27 mouse cellular contexts compared by ENCODE assay signal in the genomic region with DNA sequence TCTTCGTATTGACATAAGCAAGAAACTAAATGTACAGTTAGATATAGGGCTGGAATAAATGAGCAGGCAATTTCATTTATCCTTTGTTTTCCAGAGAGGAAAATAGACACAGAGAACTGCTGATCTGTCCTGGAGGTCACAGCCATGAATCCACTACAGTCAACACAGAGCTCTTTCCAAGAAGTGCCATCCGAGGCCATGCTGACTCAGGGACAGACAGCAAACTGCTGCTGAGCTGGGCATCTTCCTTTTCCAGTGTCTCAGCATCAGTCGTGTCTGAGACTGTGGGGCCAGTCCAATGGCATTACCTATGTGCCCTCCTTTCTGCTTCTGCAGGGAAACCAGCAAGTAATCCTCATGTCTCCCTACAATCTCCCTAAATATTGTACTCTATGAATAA. TPM values are rescaled to one million over a fixed set of nuclear protein-coding genes. Genes with fewer than 3 reads are reported as not detected.
A peak's percentile ranks its signal among the peaks of the same experiment; 100 is the strongest.
DNase-seq lines count a peak whose midpoint lies in the region; ATAC-seq and TF ChIP-seq lines count a peak whose summit lies in the region.
"Had no signal": no experiment of that assay in that cellular context is flagged by ENCODE, and none has a peak within 500 bp of the region (broad histone marks: within the 10 kb centered on the region; RNA-seq: fewer than 3 reads in every experiment).

No protein-coding gene starts in this region.

- H3K27ac ChIP-seq in gastrocnemius, adult 2 months = no peak overlapping the region
- H3K27ac ChIP-seq in midbrain, embryonic 11.5 days (ENCODE audit: low read depth, low read length) = no peak overlapping the region
- H3K27ac ChIP-seq: embryonic facial prominence, embryonic 12.5 days; embryonic facial prominence, embryonic 15.5 days; heart, adult 2 months; heart, embryonic 10.5 days; heart, embryonic 13.5 days; hindbrain, embryonic 12.5 days; hindbrain, embryonic 15.5 days had no signal

- intact Hi-C loops in gastrocnemius, adult 2 months (cut with DNase I) = no loop called here
- intact Hi-C loops in gastrocnemius, postnatal 14 days (cut with DNase I; ENCODE audit: low total_unique reads) = no loop called here

- peak; percentile 58 for DNase-seq in gastrocnemius, adult 2 months
- DNase-seq in gastrocnemius, postnatal 14 days = no peak
- DNase-seq in adrenal gland, adult 2 months = peak; percentile 64
- peak; percentile 48 for DNase-seq in adrenal gland, adult 8-10 months
- DNase-seq in adrenal gland, postnatal 25 days = peak; percentile 24
- no peak for DNase-seq in ovary, adult 18-20 months (ENCODE audit: low spot score)
- DNase-seq in midbrain, embryonic 11.5 days (ENCODE audit: low spot score, missing footprints) = no peak
- DNase-seq: cerebellum, adult 11 months; cerebellum, adult 2 months; cerebellum, adult 9-11 months; cerebellum, postnatal 25 days; forebrain, postnatal 0 days; heart, adult 2 months; heart, postnatal 14 days; kidney, adult 2 months had no signal

- no peaks in the 10 kb centered on the region for H3K36me3 ChIP-seq in midbrain, embryonic 11.5 days (ENCODE audit: control insufficient read depth, insufficient read depth, low read length)
- H3K36me3 ChIP-seq: embryonic facial prominence, embryonic 12.5 days; embryonic facial prominence, embryonic 15.5 days; heart, embryonic 10.5 days; heart, embryonic 13.5 days; hindbrain, embryonic 12.5 days; hindbrain, embryonic 15.5 days had no signal

- no peak for TF ChIP-seq CTCF in gastrocnemius, adult 2 months (IDR thresholded peaks at IDR 0.05)

- WGBS in midbrain, embryonic 11.5 days = 87% methylated on average over 3 of the region's 3 CpGs

- H3K9ac ChIP-seq in midbrain, embryonic 11.5 days (ENCODE audit: low read length) = no peak overlapping the region
- H3K9ac ChIP-seq: embryonic facial prominence, embryonic 12.5 days; embryonic facial prominence, embryonic 15.5 days; forebrain, postnatal 0 days; heart, embryonic 13.5 days; hindbrain, embryonic 12.5 days; hindbrain, embryonic 15.5 days had no signal

- H3K27me3 ChIP-seq in midbrain, embryonic 11.5 days (ENCODE audit: control insufficient read depth, insufficient read depth, low read length) = no peaks in the 10 kb centered on the region
- H3K27me3 ChIP-seq: embryonic facial prominence, embryonic 12.5 days; embryonic facial prominence, embryonic 15.5 days; heart, embryonic 13.5 days; hindbrain, embryonic 12.5 days; hindbrain, embryonic 15.5 days had no signal

- no peak overlapping the region for H3K4me3 ChIP-seq in gastrocnemius, adult 2 months
- no peak overlapping the region for H3K4me3 ChIP-seq in midbrain, embryonic 11.5 days (ENCODE audit: low read depth, low read length)
- H3K4me3 ChIP-seq: embryonic facial prominence, embryonic 12.5 days; embryonic facial prominence, embryonic 15.5 days; heart, adult 2 months; heart, embryonic 10.5 days; heart, embryonic 13.5 days; hindbrain, embryonic 12.5 days; hindbrain, embryonic 15.5 days had no signal

- H3K4me2 ChIP-seq in midbrain, embryonic 11.5 days = no peak overlapping the region
- H3K4me2 ChIP-seq: embryonic facial prominence, embryonic 12.5 days; embryonic facial prominence, embryonic 15.5 days; heart, embryonic 13.5 days; hindbrain, embryonic 12.5 days; hindbrain, embryonic 15.5 days had no signal

- no peaks in the 10 kb centered on the region; the same call in 1 of the 2 replicates for H3K9me3 ChIP-seq in midbrain, embryonic 11.5 days (ENCODE audit: control insufficient read depth, low read length)
- H3K9me3 ChIP-seq: embryonic facial prominence, embryonic 15.5 days; heart, embryonic 10.5 days; hindbrain, embryonic 15.5 days had no signal

- no peak for ATAC-seq in cerebellum, adult (ENCODE audit: insufficient number of reproducible peaks, low FRiP score, low TSS enrichment)
- no peak for ATAC-seq in midbrain, embryonic 11.5 days (ENCODE audit: low FRiP score)
- ATAC-seq: CD4-positive, CD25-positive, alpha-beta regulatory T cell, adult 4 months; forebrain, embryonic 14.5 days; forebrain, postnatal 0 days; intestine, postnatal 0 days had no signal

- no peaks in the 10 kb centered on the region for H3K4me1 ChIP-seq in midbrain, embryonic 11.5 days (ENCODE audit: control insufficient read depth, insufficient read depth, low read length)
- H3K4me1 ChIP-seq: embryonic facial prominence, embryonic 12.5 days; embryonic facial prominence, embryonic 15.5 days; heart, embryonic 10.5 days; heart, embryonic 13.5 days; hindbrain, embryonic 12.5 days; hindbrain, embryonic 15.5 days had no signal

RNA-seq across cellular contexts. Expression of a gene that starts 38.6 kb away (rescaled TPM):
- 1 to 10 TPM; 6.7 to 7.0 TPM for total RNA-seq in gastrocnemius, adult 2 months (2021)
- total RNA-seq in gastrocnemius, postnatal 14 days (2021) = 10 to 100 TPM; 14.5 to 14.6 TPM
- total RNA-seq in adrenal gland, adult 2 months (2021) = 10 to 100 TPM; 16.8 to 22.7 TPM
- polyA plus RNA-seq in adrenal gland, adult 2 months (2012; rRNA removed) = 4.1 and 4.7 TPM in 2 replicates
- 10 to 100 TPM; 19.7 to 35.2 (median 26.5) TPM for total RNA-seq in adrenal gland, adult 8-10 months (2022)
- 21.3 and 25.3 TPM in 2 replicates for total RNA-seq in adrenal gland, postnatal 25 days (2021)
- polyA plus RNA-seq in midbrain, embryonic 11.5 days (2014; fragmentation: Nextera tagmentation; extraction: Ambion mirVana) = 31.9 and 34.0 TPM in 2 replicates
- total RNA-seq: MEL had no signal
- polyA plus RNA-seq: C2C12 had no signal

Comparison
In these comparisons a context has a peak if more than half of its experiments do, and no peak if none do; other contexts are left out.
1. DNase-seq: peak in gastrocnemius, adult 2 months (single experiment), adrenal gland, adult 2 months (single experiment), adrenal gland, adult 8-10 months (single experiment) and adrenal gland, postnatal 25 days (single experiment); none in gastrocnemius, postnatal 14 days (single experiment), ovary, adult 18-20 months (single experiment) and midbrain, embryonic 11.5 days (single experiment).